Mouse (Mus musculus) kidney, embryonic 16.5 days (tissue): ENCODE measurements around the gene Galk2. TPM values are rescaled to one million over a fixed set of nuclear protein-coding genes. Genes with fewer than 3 reads are reported as not detected.

ENCODE experiments used
- polyA plus RNA-seq: library from polyadenylated mRNA; unstranded; fragments of >200 nt; fragmentation: Nextera tagmentation; extraction: Ambion mirVana; gene quantifications from 2 replicates; pipeline ENCODE4 v1.2.1, GENCODE M21; 2015

The Galk2 gene
- polyA plus RNA-seq, 1 experiment from 2014 or later, result 64.6 TPM

Other genes starting within 250 kb of the Galk2 start
- gene Cep152, start 234.0 kb upstream of the Galk2 start, polyA plus RNA-seq, result 7.4 and 8.9 TPM in 2 replicates
- 91.8 and 99.5 TPM in 2 replicates for gene Eid1, start 186.0 kb upstream of the Galk2 start, polyA plus RNA-seq
- gene Shc4, start 135.0 kb upstream of the Galk2 start, polyA plus RNA-seq, result 1.1 and 1.6 TPM in 2 replicates
- gene Secisbp2l, start 76.2 kb upstream of the Galk2 start, polyA plus RNA-seq, result 18.5 and 19.7 TPM in 2 replicates
- 74.8 and 74.9 TPM in 2 replicates for gene Cops2, start within 50 bp of the Galk2 start, polyA plus RNA-seq
- 1.4 and 1.7 TPM in 2 replicates for gene Fgf7, start 175.5 kb downstream of the Galk2 start, polyA plus RNA-seq